Mouse (Mus musculus): ENCODE measurements at regions not wholly inside any gene's neighbourhood (a gene's known extent, or its start where the extent isn't known, plus 50 kb on each side); places are given as distances from the start of the nearest gene placed in this dataset.

DNA sequence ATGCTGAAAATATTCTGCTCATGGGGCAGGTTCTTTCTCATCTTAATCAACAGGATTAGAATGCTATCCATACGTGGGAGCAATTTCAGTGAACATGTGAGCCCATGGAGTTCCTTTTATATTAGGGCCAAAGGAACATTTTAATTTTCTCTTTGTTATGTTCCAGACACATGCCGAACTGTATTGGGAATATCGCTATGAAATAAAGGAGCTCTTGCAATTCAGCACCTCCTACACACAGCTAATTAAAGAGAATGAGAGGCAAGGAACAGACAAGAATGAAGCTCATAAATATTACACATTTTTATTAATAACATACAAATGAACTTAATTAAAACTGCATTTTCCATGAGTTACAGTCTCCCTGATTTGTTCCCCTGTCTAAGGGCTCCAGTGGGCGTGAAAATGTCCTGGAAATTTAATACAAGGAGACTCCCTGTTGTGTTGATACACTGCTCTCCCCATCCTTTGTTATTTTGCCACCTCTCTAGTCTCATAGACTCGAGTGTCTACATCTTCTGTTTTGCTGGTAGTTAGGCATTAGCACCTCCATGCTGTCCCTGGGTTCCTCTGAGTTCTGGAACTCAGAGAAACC, 205.5 kb downstream of the Phlda1 start:
- WGBS: 51% methylated on average over 5 of the region's 5 CpGs

DNA sequence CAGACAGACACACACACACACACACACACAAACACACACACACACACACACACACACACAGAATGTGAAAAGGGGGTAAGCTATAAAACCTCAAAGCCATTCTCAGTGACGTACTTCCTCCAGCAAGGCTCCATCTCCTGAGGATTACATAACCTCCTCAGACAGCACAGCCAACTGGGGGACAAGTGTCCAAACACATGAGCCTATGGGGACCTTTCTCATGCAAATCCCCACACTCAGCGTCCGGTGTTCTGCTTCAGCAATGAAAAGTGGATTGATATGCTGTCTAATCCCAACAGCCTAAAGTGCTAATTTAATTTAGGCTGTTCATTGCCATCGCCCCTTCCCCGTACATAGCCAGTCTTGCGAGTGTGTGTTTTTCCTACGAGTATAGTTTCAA, 206.9 kb downstream of the Phlda1 start:
- no peak overlapping the region for H3K4me2 ChIP-seq
- no peak overlapping the region for H3K4me3 ChIP-seq
- peaks cover 8% of the 10 kb centered on the region for H3K4me1 ChIP-seq (replicated peaks)
- H3K9me3 ChIP-seq: no peaks in the 10 kb centered on the region; the same call in 1 of the 2 replicates
- ATAC-seq (ENCODE audit: low FRiP score): no peak
- H3K9ac ChIP-seq: no peak overlapping the region
- WGBS: 70% methylated on average over 7 of the region's 7 CpGs
- no peak overlapping the region for H3K27ac ChIP-seq
- H3K36me3 ChIP-seq: no peaks in the 10 kb centered on the region
- no peaks in the 10 kb centered on the region for H3K27me3 ChIP-seq

More for the DNA sequence above, 205.5 kb downstream of the Phlda1 start:
- no peaks in the 10 kb centered on the region; the same call in 1 of the 2 replicates for H3K9me3 ChIP-seq
- peaks cover 8% of the 10 kb centered on the region for H3K4me1 ChIP-seq (replicated peaks)
- H3K27ac ChIP-seq: peak overlapping the region; percentile 52
- no peaks in the 10 kb centered on the region for H3K27me3 ChIP-seq
- H3K9ac ChIP-seq: no peak overlapping the region
- no peaks in the 10 kb centered on the region for H3K36me3 ChIP-seq
- H3K4me2 ChIP-seq: no peak overlapping the region
- ATAC-seq (ENCODE audit: low FRiP score): peak; percentile 74; the same call in 1 of the 2 replicates
- H3K4me3 ChIP-seq: no peak overlapping the region

DNA sequence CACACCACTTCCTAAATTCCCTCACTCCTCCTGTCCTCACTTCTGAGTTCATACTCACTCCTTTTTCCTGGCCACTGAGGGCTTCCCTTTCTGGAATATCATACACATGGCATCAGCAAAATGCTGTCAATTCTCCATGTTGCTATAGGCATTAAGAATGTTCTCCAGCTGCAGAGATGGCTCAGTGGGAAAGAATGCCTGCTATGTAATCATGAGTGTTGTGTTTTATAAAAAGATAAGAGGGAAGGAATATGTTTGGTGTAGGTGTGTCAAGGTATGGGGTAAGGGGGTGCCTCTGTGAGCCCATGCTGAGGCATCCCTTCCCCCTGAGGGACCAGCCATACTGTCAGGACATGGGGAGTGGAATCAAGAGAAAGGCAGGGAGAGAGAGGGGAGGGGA, 207.6 kb downstream of the Phlda1 start:
- Histone ChIP-seq H3K4me2 (no peak overlapping the region), H3K4me1 (replicated peaks) (peaks cover 8% of the 10 kb centered on the region)

DNA sequence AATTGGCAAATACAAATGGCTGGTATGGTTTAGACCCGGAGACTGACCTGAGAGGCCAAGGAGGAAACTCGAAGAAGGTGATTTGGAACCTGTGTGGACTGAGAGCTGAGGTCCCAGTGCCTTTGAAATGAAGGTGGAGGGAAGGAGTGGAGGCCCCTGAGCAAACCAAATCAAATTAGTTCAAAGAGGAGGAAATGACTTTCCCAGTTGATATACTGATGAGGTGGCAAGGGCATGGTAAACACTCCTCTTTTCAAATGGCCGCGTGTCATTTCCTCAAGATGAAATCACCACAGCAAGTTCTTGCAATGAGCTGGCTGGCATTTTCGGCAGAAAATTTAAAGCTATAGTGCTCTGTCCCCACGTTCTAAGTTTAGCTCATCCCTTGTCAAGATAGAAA, 209.1 kb downstream of the Phlda1 start:
- WGBS: 84% methylated on average over 6 of the region's 6 CpGs
- Histone ChIP-seq H3K9me3 (no peaks in the 10 kb centered on the region), H3K4me2 (no peak overlapping the region), H3K4me1 (replicated peaks) (peaks cover 8% of the 10 kb centered on the region), H3K27ac (no peak overlapping the region), H3K27me3 (no peaks in the 10 kb centered on the region), H3K9ac (no peak overlapping the region), H3K4me3 (no peak overlapping the region), H3K36me3 (no peaks in the 10 kb centered on the region)
- no peak for ATAC-seq (ENCODE audit: low FRiP score)

More for the DNA sequence above, 207.6 kb downstream of the Phlda1 start:
- Histone ChIP-seq H3K9me3 (no peaks in the 10 kb centered on the region; the same call in 1 of the 2 replicates), H3K9ac (no peak overlapping the region), H3K4me3 (no peak overlapping the region), H3K36me3 (no peaks in the 10 kb centered on the region), H3K27ac (no peak overlapping the region), H3K27me3 (no peaks in the 10 kb centered on the region)
- no peak for ATAC-seq (ENCODE audit: low FRiP score)

DNA sequence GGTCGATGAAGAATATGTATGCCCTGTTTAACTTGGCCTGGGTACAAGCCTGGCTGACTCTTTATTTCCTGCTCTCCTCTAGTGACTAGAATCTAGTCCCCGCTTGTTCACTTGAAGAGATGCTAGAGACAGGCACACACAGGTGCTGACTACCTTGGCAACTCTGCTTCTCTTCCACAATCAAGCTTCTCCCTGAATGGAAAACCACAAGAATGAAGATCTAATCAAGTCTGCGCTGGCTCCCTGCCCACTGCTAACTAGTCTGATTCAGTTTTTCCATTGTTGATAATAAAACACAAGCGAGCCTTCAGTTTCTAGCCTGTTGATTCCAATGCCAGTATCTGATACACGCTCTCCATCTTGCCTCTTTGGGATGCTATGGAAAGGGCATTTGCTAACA, 213.5 kb downstream of the Phlda1 start:
- no peaks in the 10 kb centered on the region for H3K4me1 ChIP-seq (replicated peaks)
- ATAC-seq (ENCODE audit: low FRiP score): no peak
- no peak overlapping the region for H3K27ac ChIP-seq
- H3K9me3 ChIP-seq: no peaks in the 10 kb centered on the region
- no peak overlapping the region for H3K4me2 ChIP-seq
- no peak overlapping the region for H3K9ac ChIP-seq
- no peaks in the 10 kb centered on the region for H3K27me3 ChIP-seq
- 89% methylated on average over 5 of the region's 5 CpGs for WGBS
- no peaks in the 10 kb centered on the region for H3K36me3 ChIP-seq
- H3K4me3 ChIP-seq: no peak overlapping the region

DNA sequence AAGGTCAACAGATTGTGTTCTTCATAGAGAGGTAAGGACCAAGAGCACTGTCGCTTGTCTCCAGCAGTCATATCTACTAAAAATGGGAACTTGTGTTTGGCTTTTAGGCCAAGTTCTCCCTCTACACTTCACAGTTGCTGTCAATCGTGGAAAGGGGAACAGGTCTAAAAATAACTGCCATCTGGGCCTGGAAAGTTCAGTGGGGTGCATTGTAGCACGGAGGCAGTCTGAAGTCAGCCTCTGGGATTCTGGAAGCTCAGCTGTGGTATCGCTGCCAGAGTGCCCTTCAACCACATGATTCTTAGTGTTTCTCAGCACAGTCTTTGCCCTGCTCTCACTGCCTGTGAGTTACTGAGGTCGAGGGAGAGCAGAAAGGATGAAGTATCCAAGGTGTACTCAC, 215.0 kb downstream of the Phlda1 start:
- 78% methylated on average over 5 of the region's 5 CpGs for WGBS
- no peaks in the 10 kb centered on the region for H3K4me1 ChIP-seq (replicated peaks)

DNA sequence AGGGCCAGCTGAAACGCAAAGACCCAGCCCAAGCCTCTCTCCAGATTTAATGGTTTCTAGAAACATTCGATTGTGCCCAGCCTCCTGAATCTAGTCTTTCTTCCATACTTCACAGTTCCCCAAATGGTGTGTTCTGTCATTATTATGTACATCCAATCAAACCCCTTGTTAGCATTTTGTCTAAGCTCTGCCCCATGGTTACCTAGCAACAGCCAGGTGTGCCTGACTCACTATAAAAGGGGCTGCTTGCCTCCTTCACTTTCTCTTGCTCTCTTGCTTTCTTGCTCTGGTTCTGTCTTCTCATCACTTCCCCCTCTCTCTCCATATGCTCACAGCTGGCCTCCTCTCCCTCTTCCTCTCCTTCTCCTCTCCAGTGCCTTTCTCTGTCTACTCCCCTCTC, 217.8 kb downstream of the Phlda1 start:
- no peak overlapping the region for H3K9ac ChIP-seq
- H3K4me1 ChIP-seq (replicated peaks): no peaks in the 10 kb centered on the region
- ATAC-seq (ENCODE audit: low FRiP score): no peak
- no peak overlapping the region for H3K4me2 ChIP-seq
- H3K27me3 ChIP-seq: no peaks in the 10 kb centered on the region
- no peak overlapping the region for H3K4me3 ChIP-seq
- no peaks in the 10 kb centered on the region for H3K36me3 ChIP-seq
- H3K9me3 ChIP-seq: no peaks in the 10 kb centered on the region
- no peak overlapping the region for H3K27ac ChIP-seq
- 71% methylated on average over 2 of the region's 2 CpGs for WGBS

More for the DNA sequence above, 215.0 kb downstream of the Phlda1 start:
- no peaks in the 10 kb centered on the region for H3K36me3 ChIP-seq
- no peak for ATAC-seq (ENCODE audit: low FRiP score)
- H3K9me3 ChIP-seq: no peaks in the 10 kb centered on the region
- H3K27ac ChIP-seq: no peak overlapping the region
- no peak overlapping the region for H3K9ac ChIP-seq
- H3K27me3 ChIP-seq: no peaks in the 10 kb centered on the region
- no peak overlapping the region for H3K4me3 ChIP-seq
- no peak overlapping the region for H3K4me2 ChIP-seq

DNA sequence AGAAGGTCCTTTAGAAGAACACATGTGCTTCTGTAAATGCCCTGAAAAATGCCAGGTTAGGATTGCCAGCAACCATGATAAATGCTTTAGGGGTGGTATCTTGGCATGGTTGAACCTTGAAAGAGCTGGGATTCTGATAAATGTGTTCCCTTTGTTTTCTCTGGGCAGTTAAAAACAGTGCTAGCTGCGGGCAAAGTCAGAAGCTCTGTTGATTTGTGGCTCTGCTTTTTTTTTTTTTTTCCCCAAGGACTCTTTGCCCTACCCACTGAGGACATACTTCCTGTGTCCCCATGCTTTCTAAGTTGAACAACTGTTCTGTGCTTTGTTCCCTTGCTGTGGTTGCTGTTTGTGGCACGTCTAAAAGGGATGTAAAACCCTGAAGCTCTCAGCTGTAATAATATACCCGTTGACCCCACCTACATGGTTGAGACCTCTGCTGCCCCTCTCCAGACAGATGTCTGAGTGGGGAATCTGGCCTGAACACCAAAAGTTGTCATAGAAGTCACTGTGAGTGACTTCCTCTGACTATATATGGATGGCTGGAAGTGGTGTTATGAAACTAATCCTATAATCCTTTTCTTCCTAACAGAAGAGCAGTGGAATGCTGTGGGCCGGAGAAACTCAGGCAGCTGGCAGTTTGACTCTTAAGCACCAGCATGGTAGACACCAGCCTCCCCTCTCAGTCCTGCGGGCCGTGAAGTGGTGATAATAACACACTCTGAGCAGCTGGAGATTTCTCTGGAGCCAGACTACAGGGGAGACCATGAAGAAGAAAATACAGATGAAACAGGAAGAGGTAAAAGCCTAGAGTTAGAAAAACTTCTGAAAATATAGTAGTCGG, 218.7 kb downstream of the Phlda1 start:
- H3K9me3 ChIP-seq: no peaks in the 10 kb centered on the region
- no peak overlapping the region for H3K27ac ChIP-seq
- H3K9ac ChIP-seq: no peak overlapping the region
- no peaks in the 10 kb centered on the region for H3K4me1 ChIP-seq (replicated peaks)
- WGBS: 76% methylated on average over 7 of the region's 7 CpGs
- ATAC-seq (ENCODE audit: low FRiP score): no peak
- no peaks in the 10 kb centered on the region for H3K36me3 ChIP-seq
- H3K27me3 ChIP-seq: no peaks in the 10 kb centered on the region
- H3K4me2 ChIP-seq: no peak overlapping the region
- H3K4me3 ChIP-seq: no peak overlapping the region

DNA sequence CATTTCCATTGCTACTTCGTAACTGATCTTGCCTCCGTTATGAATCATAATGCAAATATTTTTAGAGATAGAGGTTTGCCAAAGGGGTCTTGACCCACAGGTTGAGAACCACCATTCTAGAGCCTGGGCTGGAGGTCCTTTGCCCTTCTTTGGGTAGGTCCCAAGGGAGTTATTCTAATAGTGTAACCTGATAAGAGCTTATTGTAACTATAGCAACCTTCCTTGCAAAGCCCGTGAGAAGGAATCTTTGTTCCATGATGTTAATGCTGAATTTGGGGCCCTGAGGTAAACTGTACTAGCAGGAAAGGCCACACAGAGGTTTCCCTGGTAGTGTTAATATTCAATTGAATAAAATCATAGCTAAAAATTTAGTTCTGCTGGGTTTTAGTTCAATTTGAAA, 229.9 kb downstream of the Phlda1 start:
- no peaks in the 10 kb centered on the region for H3K27me3 ChIP-seq
- H3K9me3 ChIP-seq: no peaks in the 10 kb centered on the region
- H3K9ac ChIP-seq: no peak overlapping the region
- no peak overlapping the region for H3K4me3 ChIP-seq
- ATAC-seq (ENCODE audit: low FRiP score): no peak
- 62% methylated on average over 3 of the region's 3 CpGs for WGBS
- no peaks in the 10 kb centered on the region for H3K36me3 ChIP-seq
- no peak overlapping the region for H3K4me2 ChIP-seq
- no peak overlapping the region for H3K27ac ChIP-seq
- H3K4me1 ChIP-seq (replicated peaks): no peaks in the 10 kb centered on the region; the same call in 1 of the 2 replicates

DNA sequence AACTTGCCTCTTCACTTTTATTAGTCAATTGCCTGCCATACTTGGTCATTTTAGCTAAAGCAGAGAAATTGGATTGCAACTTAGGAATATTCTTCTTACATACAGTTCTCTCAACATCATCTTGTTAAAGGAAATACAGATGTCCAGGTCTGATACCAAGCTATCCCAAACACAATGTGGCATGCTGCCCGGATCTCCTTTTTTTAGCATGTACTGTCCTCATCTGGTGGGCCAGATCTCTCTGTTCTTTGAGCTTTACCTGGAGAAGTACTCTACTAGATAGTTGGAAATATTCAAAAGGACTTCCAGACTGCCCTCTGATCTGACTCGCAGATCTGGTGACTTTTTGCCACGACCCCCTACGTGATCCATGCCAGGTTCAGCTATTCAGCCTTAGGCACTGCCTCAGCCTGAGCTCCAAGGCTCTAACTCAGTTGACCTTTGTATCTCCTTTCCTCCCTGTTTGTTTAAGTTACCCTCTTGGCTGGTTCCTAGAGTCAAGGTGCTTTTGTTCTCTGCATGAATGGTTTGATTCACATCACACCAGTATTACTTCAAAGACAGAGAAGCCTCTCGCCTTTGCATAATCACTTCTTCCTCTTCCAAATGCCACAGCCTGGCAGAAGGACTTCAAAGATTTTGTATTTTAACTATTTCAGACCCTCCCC, 232.9 kb upstream of the Krr1 start:
- no peak overlapping the region for H3K9ac ChIP-seq
- no peak overlapping the region for H3K27ac ChIP-seq
- WGBS: 29% methylated on average over 5 of the region's 5 CpGs
- peaks cover 8% of the 10 kb centered on the region for H3K4me1 ChIP-seq (replicated peaks)
- no peaks in the 10 kb centered on the region for H3K36me3 ChIP-seq
- H3K4me2 ChIP-seq: no peak overlapping the region
- H3K9me3 ChIP-seq: no peaks in the 10 kb centered on the region
- ATAC-seq (ENCODE audit: low FRiP score): no peak
- H3K27me3 ChIP-seq: no peaks in the 10 kb centered on the region
- H3K4me3 ChIP-seq: no peak overlapping the region

DNA sequence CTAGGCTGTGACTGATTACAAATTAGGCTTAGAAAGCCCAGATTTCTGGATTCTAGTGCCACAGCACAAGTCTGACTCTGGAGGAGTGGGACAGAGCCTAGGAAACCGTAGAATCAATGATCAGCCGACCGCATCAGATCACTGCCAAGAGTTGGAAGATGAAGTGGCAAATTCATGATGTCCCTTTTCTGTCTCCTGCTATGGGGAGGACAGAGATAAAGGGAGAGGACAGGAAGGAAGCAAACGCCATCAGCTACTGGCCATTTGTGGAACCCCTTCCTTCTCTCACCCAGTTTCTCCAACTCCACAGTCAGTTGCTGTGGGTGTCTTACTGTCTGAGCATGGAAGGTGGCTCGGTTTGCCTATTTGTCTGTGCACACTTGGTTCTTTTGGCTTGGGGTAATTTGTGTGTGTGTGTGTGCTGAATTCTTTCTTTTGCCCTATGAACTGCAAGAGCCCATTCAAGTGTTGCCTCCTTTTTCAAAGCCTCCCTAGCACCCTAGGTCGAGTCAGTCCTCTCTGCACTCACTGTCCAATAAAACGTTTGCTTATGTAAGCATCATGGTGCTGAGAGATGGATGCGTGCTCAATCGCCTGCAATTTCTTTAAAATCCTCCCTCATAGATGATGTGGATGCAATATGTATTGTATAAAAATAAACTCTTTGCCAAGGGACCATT, 231.7 kb upstream of the Krr1 start:
- H3K36me3 ChIP-seq: no peaks in the 10 kb centered on the region
- H3K9me3 ChIP-seq: no peaks in the 10 kb centered on the region
- no peak overlapping the region for H3K9ac ChIP-seq
- H3K4me2 ChIP-seq: no peak overlapping the region
- H3K4me3 ChIP-seq: no peak overlapping the region
- ATAC-seq (ENCODE audit: low FRiP score): no peak
- H3K27me3 ChIP-seq: no peaks in the 10 kb centered on the region
- H3K4me1 ChIP-seq (replicated peaks): peaks cover 8% of the 10 kb centered on the region
- H3K27ac ChIP-seq: no peak overlapping the region
- WGBS: 56% methylated on average over 9 of the region's 9 CpGs

DNA sequence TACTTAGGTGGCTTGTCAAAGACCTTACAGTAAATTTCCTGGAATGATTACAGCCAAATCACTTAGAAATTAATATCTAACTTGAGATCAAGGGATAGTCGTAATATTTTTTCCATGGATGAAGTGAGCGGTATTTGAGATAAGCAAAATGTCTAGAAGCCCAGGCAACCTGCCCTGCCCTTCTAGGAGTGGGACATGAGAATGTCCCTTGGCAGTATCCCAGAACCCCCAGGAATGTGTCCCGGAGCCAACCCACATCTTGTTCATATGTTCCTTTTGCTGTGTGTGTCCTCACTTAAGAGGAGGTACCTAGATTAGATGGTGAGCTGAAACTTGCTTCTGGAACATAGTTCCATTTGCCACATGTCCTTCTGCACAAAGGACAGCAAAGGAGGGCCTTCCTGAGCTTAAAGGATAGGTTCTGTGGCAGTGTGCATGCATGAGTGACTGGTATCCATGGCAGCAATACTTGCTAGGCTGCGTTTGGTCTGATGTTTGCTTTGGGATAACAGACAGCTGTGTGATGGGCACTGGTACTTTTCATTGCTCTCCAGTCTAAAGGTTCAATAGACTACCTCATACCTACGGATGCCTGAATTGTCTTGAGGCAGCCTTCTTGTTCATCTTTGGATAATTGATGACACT, 231.0 kb upstream of the Krr1 start:
- 61% methylated on average over 5 of the region's 5 CpGs for WGBS
- ATAC-seq (ENCODE audit: low FRiP score): peak; percentile 40; the same call in 1 of the 2 replicates

More for the DNA sequence above, 231.0 kb upstream of the Krr1 start:
- no peak overlapping the region for H3K27ac ChIP-seq
- peaks cover 8% of the 10 kb centered on the region for H3K4me1 ChIP-seq (replicated peaks)
- H3K27me3 ChIP-seq: no peaks in the 10 kb centered on the region
- no peak overlapping the region for H3K4me2 ChIP-seq
- H3K4me3 ChIP-seq: no peak overlapping the region
- no peaks in the 10 kb centered on the region for H3K9me3 ChIP-seq
- H3K36me3 ChIP-seq: no peaks in the 10 kb centered on the region
- no peak overlapping the region for H3K9ac ChIP-seq

Data from hindbrain, embryonic 13.5 days (tissue).